Comparison of ENCODE assay signal across 8 mouse cellular contexts in the genomic region with DNA sequence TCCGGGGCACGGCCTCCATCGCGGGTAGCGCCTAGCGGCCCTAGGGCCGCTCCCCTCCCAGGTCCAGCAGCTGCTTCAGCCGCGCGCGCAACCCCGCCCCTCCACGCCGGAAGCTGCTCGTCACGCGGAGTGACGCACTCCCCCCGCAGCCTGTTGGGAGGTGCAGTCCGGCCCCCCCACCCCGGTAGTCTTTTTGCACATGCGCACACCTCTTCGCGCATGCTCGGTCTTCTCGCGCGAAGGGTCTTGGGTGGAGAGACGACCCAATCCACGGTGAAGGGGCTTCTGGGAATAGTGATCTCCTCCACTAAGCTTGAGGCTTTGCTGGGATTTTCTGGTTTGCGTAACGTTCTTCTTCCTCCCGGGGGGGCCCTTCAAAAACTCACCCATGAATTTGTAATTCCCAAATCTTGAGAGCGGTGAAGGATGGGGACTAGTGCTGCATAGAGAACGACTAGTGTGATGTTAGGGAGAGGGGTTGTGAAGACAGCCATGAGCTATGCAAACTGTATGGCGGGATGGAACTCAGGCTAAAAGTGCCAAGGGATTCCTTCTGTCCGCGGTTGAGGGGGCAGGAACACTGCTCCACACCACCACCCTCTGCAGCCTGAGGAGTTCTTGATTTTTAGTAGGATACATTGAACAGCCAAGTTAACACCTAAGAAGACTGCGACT. TPM values are rescaled to one million over a fixed set of nuclear protein-coding genes. Genes with fewer than 3 reads are reported as not detected.
DNase-seq lines count a peak whose midpoint lies in the region; ATAC-seq and TF ChIP-seq lines count a peak whose summit lies in the region.

A gene (minus strand): TSS at position 115 of the 675 bp plus-strand sequence.

- peak within 1 kb of the TSS; percentile 80 for H3K27ac ChIP-seq in forebrain, embryonic 12.5 days
- peak within 1 kb of the TSS; percentile 87 for H3K27ac ChIP-seq in heart, postnatal 0 days (ENCODE audit: low read depth)
- peak within 1 kb of the TSS; percentile 21 for H3K27ac ChIP-seq in liver, embryonic 16.5 days (ENCODE audit: low read length)
- H3K27ac ChIP-seq in neural tube, embryonic 13.5 days (replicated peaks): peak within 1 kb of the TSS; percentile 90
- peak within 1 kb of the TSS; percentile 91 for H3K27ac ChIP-seq in testis, adult 2 months (ENCODE audit: control insufficient read depth, insufficient read depth, low read depth, low read length)

- WGBS in forebrain, embryonic 12.5 days: under 1% methylated on average over 36 of the region's 39 CpGs
- WGBS in heart, postnatal 0 days: 1% methylated on average over 39 of the region's 39 CpGs
- WGBS in liver, embryonic 16.5 days (ENCODE audit: insufficient replicate concordance): 1% methylated on average over 39 of the region's 39 CpGs
- WGBS in neural tube, embryonic 13.5 days: under 1% methylated on average over 39 of the region's 39 CpGs

- H3K9me3 ChIP-seq in E14TG2a.4 (ENCODE audit: low read length): no peaks in the 10 kb centered on the region
- no peaks in the 10 kb centered on the region for H3K9me3 ChIP-seq in forebrain, embryonic 12.5 days
- no peaks in the 10 kb centered on the region for H3K9me3 ChIP-seq in heart, postnatal 0 days (replicated peaks; ENCODE audit: control insufficient read depth, low read length)
- H3K9me3 ChIP-seq in liver, embryonic 16.5 days (replicated peaks; ENCODE audit: control insufficient read depth, low read length): no peaks in the 10 kb centered on the region
- no peaks in the 10 kb centered on the region for H3K9me3 ChIP-seq in neural tube, embryonic 13.5 days

- TF ChIP-seq CTCF in E14TG2a.4 (conservative IDR thresholded peaks at IDR 0.05; ENCODE audit: low read length): no peak
- TF ChIP-seq CTCF in heart, postnatal 0 days (IDR thresholded peaks at IDR 0.05; ENCODE audit: low read depth): no peak
- TF ChIP-seq CTCF in testis, adult 2 months (IDR thresholded peaks at IDR 0.05; ENCODE audit: control insufficient read depth, insufficient read depth, insufficient replicate concordance, low read depth, low read length): no peak

- ATAC-seq in forebrain, embryonic 12.5 days (ENCODE audit: low FRiP score): peak; percentile 94
- ATAC-seq in heart, postnatal 0 days (ENCODE audit: insufficient read depth, low read depth): peak; percentile 94
- ATAC-seq in liver, embryonic 16.5 days (ENCODE audit: low read depth): peak; percentile 98
- peak; percentile 94 for ATAC-seq in neural tube, embryonic 13.5 days (ENCODE audit: low read depth)

- H3K9ac ChIP-seq in forebrain, embryonic 12.5 days: peak within 1 kb of the TSS; percentile 89
- peak within 1 kb of the TSS; percentile 77 for H3K9ac ChIP-seq in heart, postnatal 0 days (replicated peaks; ENCODE audit: low read depth, low read length)
- peak within 1 kb of the TSS; percentile 84 for H3K9ac ChIP-seq in liver, embryonic 16.5 days (ENCODE audit: low read depth, low read length)
- H3K9ac ChIP-seq in neural tube, embryonic 13.5 days: peak within 1 kb of the TSS; percentile 95

- TF ChIP-seq POLR2A in testis, adult 2 months (IDR thresholded peaks at IDR 0.05; ENCODE audit: control insufficient read depth, low read depth, low read length): peak; percentile 81

- peak; percentile 89 for DNase-seq in c-Kit-positive CD71-positive TER-119-positive erythroid progenitor cells, embryonic 14.5 days (ENCODE audit: low spot score)
- peak; percentile 95 for DNase-seq in heart, postnatal 0 days (ENCODE audit: low spot score)
- peak; percentile 97 to 99 for DNase-seq in kidney, postnatal 4 days

- no peaks in the 10 kb centered on the region for H3K27me3 ChIP-seq in E14TG2a.4 (ENCODE audit: insufficient read depth, low read length)
- H3K27me3 ChIP-seq in forebrain, embryonic 12.5 days: 0 out of 2 replicates have a peak, but pooled peaks cover 2% of the 10 kb centered on the region
- no peaks in the 10 kb centered on the region for H3K27me3 ChIP-seq in heart, postnatal 0 days (ENCODE audit: control insufficient read depth, insufficient read depth, low read length)
- H3K27me3 ChIP-seq in liver, embryonic 16.5 days (ENCODE audit: control insufficient read depth, insufficient read depth, low read depth, low read length): no peaks in the 10 kb centered on the region
- no peaks in the 10 kb centered on the region for H3K27me3 ChIP-seq in neural tube, embryonic 13.5 days
- no peaks in the 10 kb centered on the region for H3K27me3 ChIP-seq in testis, adult 2 months (ENCODE audit: control insufficient read depth, insufficient read depth, low read length)

- TF ChIP-seq EP300 in heart, postnatal 0 days (IDR thresholded peaks at IDR 0.05; ENCODE audit: low read depth): peak; percentile 83

- H3K4me1 ChIP-seq in E14TG2a.4 (replicated peaks; ENCODE audit: low read depth, low read length): peaks cover 48% of the 10 kb centered on the region
- peaks cover 24% of the 10 kb centered on the region for H3K4me1 ChIP-seq in forebrain, embryonic 12.5 days
- peaks cover 11% of the 10 kb centered on the region for H3K4me1 ChIP-seq in heart, postnatal 0 days (ENCODE audit: control insufficient read depth, insufficient read depth)
- peaks cover 15% of the 10 kb centered on the region for H3K4me1 ChIP-seq in liver, embryonic 16.5 days (ENCODE audit: control insufficient read depth, low read depth, low read length)
- peaks cover 24% of the 10 kb centered on the region for H3K4me1 ChIP-seq in neural tube, embryonic 13.5 days (replicated peaks)
- peaks cover 8% of the 10 kb centered on the region for H3K4me1 ChIP-seq in testis, adult 2 months (ENCODE audit: control insufficient read depth, insufficient read depth, low read length)

- H3K4me3 ChIP-seq in E14TG2a.4 (replicated peaks; ENCODE audit: low read length): peak within 1 kb of the TSS; percentile 98
- peak within 1 kb of the TSS; percentile 85 for H3K4me3 ChIP-seq in forebrain, embryonic 12.5 days (replicated peaks)
- peak within 1 kb of the TSS; percentile 87 for H3K4me3 ChIP-seq in heart, postnatal 0 days (ENCODE audit: low read depth, low read length)
- H3K4me3 ChIP-seq in liver, embryonic 16.5 days (ENCODE audit: low read depth, low read length): peak within 1 kb of the TSS; percentile 90
- peak within 1 kb of the TSS; percentile 83 for H3K4me3 ChIP-seq in neural tube, embryonic 13.5 days
- H3K4me3 ChIP-seq in testis, adult 2 months (ENCODE audit: control insufficient read depth, low read depth, low read length): peak within 1 kb of the TSS; percentile 96

- peaks cover 15% of the 10 kb centered on the region for H3K36me3 ChIP-seq in E14TG2a.4 (ENCODE audit: insufficient read depth, low read length)
- H3K36me3 ChIP-seq in forebrain, embryonic 12.5 days (replicated peaks): no peaks in the 10 kb centered on the region; the same call in 1 of the 2 replicates
- H3K36me3 ChIP-seq in heart, postnatal 0 days (replicated peaks; ENCODE audit: control insufficient read depth, insufficient read depth, low read length): no peaks in the 10 kb centered on the region
- no peaks in the 10 kb centered on the region for H3K36me3 ChIP-seq in liver, embryonic 16.5 days (ENCODE audit: control insufficient read depth, insufficient read depth)
- 0 out of 2 replicates have a peak, but pooled peaks cover 7% of the 10 kb centered on the region for H3K36me3 ChIP-seq in neural tube, embryonic 13.5 days
- H3K36me3 ChIP-seq in testis, adult 2 months (ENCODE audit: control insufficient read depth, insufficient read depth, low read length): no peaks in the 10 kb centered on the region

- H3K4me2 ChIP-seq in forebrain, embryonic 12.5 days: peak within 1 kb of the TSS; percentile 75
- H3K4me2 ChIP-seq in heart, postnatal 0 days (ENCODE audit: low read depth, low read length): peak within 1 kb of the TSS; percentile 79
- H3K4me2 ChIP-seq in liver, embryonic 16.5 days (ENCODE audit: low read depth, low read length): peak within 1 kb of the TSS; percentile 91
- H3K4me2 ChIP-seq in neural tube, embryonic 13.5 days: peak within 1 kb of the TSS; percentile 92

RNA-seq across cellular contexts. Expression of the gene that starts here (rescaled TPM):
- polyA plus RNA-seq in forebrain, embryonic 12.5 days (2016; fragmentation: Nextera tagmentation; extraction: Ambion mirVana): 20.4 and 20.9 TPM in 2 replicates
- total RNA-seq in heart, postnatal 0 days (2014; rRNA removed; ENCODE audit: low replicate concordance): 7.3 and 16.4 TPM in 2 replicates
- polyA plus RNA-seq in heart, postnatal 0 days (2015; fragmentation: Nextera tagmentation; extraction: Ambion mirVana): 6.7 TPM in 2 replicates
- 3.7 and 4.2 TPM in 2 replicates for polyA plus RNA-seq in liver, embryonic 16.5 days (2015; fragmentation: Nextera tagmentation; extraction: Ambion mirVana)
- polyA plus RNA-seq in neural tube, embryonic 13.5 days (2015; fragmentation: Nextera tagmentation; extraction: Ambion mirVana): 21.5 and 27.8 TPM in 2 replicates
- 28.4 and 32.3 TPM in 2 replicates for polyA plus RNA-seq in testis, adult 2 months (2012; rRNA removed)

Comparison
In these comparisons a context has a peak if more than half of its experiments do, and no peak if none do; other contexts are left out.
1. Peak in every context shown above with its lines: DNase-seq, ATAC-seq, H3K4me3 ChIP-seq and H3K27ac ChIP-seq.
2. H3K27ac ChIP-seq: peak in every context shown above with its lines; median percentile 91 in testis, adult 2 months; 90 in neural tube, embryonic 13.5 days; 87 in heart, postnatal 0 days; 80 in forebrain, embryonic 12.5 days; 21 in liver, embryonic 16.5 days.